Mouse (Mus musculus): ENCODE data around the gene Mapkapk2. TPM values are rescaled to one million over a fixed set of nuclear protein-coding genes. Genes with fewer than 3 reads are reported as not detected.
A peak's percentile ranks its signal among the peaks of the same experiment; 100 is the strongest.

Mapkapk2 gene
- total and polyA plus RNA-seq, 3 experiments = 53.2 to 85.4 TPM; not detected in 1

DNA sequence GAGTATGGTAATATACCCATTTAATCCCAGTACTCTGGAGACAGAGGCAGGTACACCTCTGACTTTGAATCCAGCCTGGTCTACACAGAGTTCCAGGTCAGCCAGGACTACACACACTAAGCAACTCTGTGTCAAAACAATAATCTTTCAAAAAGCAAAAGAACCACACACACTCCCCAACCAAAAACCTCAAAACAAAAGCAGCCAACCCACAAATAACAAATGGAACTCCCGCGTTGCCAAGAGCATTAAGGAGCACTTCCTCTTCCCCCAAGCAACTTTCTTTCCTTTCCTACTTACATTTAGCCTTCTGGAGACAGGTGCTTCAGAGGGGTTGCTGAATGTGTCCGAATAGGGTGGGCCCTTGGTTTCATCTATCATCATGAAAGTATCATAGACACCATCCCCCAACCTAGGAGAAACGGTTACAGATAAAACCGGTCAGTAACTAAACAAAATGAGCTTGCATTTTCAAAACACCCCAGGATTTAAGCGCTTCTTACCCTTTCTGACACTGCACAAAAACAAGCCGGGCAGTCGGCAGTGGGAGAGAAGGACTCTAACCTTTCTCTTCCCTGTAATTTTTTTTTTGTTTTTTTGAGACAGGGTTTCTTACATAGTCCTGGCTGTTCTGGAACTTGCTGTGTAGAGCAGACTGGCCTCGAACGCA is 38.5 kb upstream of the Mapkapk2 start (continued):
- peak; percentile 51; the same call in 1 of the 2 replicates for TF ChIP-seq RCOR1 (IDR thresholded peaks at IDR 0.05; ENCODE audit: low read depth, low read length)
- TF ChIP-seq MYB (IDR thresholded peaks at IDR 0.05; ENCODE audit: low read depth, low read length) = 0 out of 2 replicates have a peak, but pooled peaks have one; percentile 32
- TF ChIP-seq BHLHE40 (IDR thresholded peaks at IDR 0.05; ENCODE audit: borderline replicate concordance, low read depth, low read length) = no peak
- no peak; a peak in 1 of 4 replicates for TF ChIP-seq EP300 (IDR thresholded peaks at IDR 0.05; ENCODE audit: low read depth in 1 of 2, low read length in 2 of 2)
- TF ChIP-seq SMC3 (IDR thresholded peaks at IDR 0.05; ENCODE audit: low read depth, low read length) = no peak
- no peak for TF ChIP-seq ZMIZ1 (IDR thresholded peaks at IDR 0.05; ENCODE audit: low read depth, low read length)
- no peak for TF ChIP-seq POLR2AphosphoS2 (IDR thresholded peaks at IDR 0.05; ENCODE audit: low read length)
- TF ChIP-seq TCF12 (IDR thresholded peaks at IDR 0.05; ENCODE audit: low read depth, low read length) = peak; percentile 47
- no peak for TF ChIP-seq MAFK (IDR thresholded peaks at IDR 0.05; ENCODE audit: borderline replicate concordance, low read depth, low read length)
- TF ChIP-seq SIN3A (IDR thresholded peaks at IDR 0.05; ENCODE audit: low read length) = peak; percentile 76
- no peak for TF ChIP-seq CHD1 (IDR thresholded peaks at IDR 0.05; ENCODE audit: low read depth, low read length)
- no peak for TF ChIP-seq ZNF384 (IDR thresholded peaks at IDR 0.05; ENCODE audit: low read depth, low read length)
- 0 out of 2 replicates have a peak, but pooled peaks have one; percentile 45 for TF ChIP-seq TBP (IDR thresholded peaks at IDR 0.05; ENCODE audit: low read depth, low read length)
- TF ChIP-seq CTCF (IDR thresholded peaks at IDR 0.05 in 2 of 3, conservative IDR thresholded peaks at IDR 0.05 in 1 of 3; ENCODE audit: control insufficient read depth in 1 of 3, insufficient read depth in 1 of 3, low read depth in 2 of 3, low read length in 3 of 3, poor library complexity in 1 of 3, severe bottlenecking in 1 of 3) = no peak
- TF ChIP-seq USF1 (IDR thresholded peaks at IDR 0.05; ENCODE audit: low read depth, low read length) = no peak
- TF ChIP-seq HCFC1 (IDR thresholded peaks at IDR 0.05; ENCODE audit: low read depth, low read length) = no peak
- peak; percentile 56 for TF ChIP-seq ETS1 (IDR thresholded peaks at IDR 0.05; ENCODE audit: low read depth, low read length)
- TF ChIP-seq CHD2 (IDR thresholded peaks at IDR 0.05; ENCODE audit: low read length) = no peak; the same call in 1 of the 2 replicates
- peak in 1 of 2 experiments; percentile 41; a peak in 1 of 4 replicates for TF ChIP-seq POLR2A (IDR thresholded peaks at IDR 0.05; ENCODE audit: control insufficient read depth in 1 of 2, insufficient read depth in 1 of 2, low read depth in 1 of 2, low read length in 2 of 2, poor library complexity in 1 of 2)
- TF ChIP-seq UBTF (IDR thresholded peaks at IDR 0.05; ENCODE audit: borderline replicate concordance, insufficient read depth, low read depth, low read length) = no peak
- no peak for TF ChIP-seq TAL1 (IDR thresholded peaks at IDR 0.05; ENCODE audit: low read length)
- no peak for TF ChIP-seq NELFE (IDR thresholded peaks at IDR 0.05; ENCODE audit: low read depth, low read length)
- no peak for TF ChIP-seq E2F4 (IDR thresholded peaks at IDR 0.05; ENCODE audit: borderline replicate concordance, low read depth, low read length)
- TF ChIP-seq GATA1 (IDR thresholded peaks at IDR 0.05; ENCODE audit: low read depth, low read length) = 0 out of 2 replicates have a peak, but pooled peaks have one; percentile 14
- TF ChIP-seq ZKSCAN1 (IDR thresholded peaks at IDR 0.05; ENCODE audit: low read depth, low read length) = no peak
